Mouse (Mus musculus) limb, embryonic 13.5 days (tissue): ENCODE measurements at regions not wholly inside any gene's neighbourhood (a gene's known extent, or its start where the extent isn't known, plus 50 kb on each side); places are given as distances from the start of the nearest gene placed in this dataset.
A peak's percentile ranks its signal among the peaks of the same experiment; 100 is the strongest.

Experiments
- ATAC-seq: fragments of 200-750 bp; cut with Nextera tagmentation; 2 replicates; pipeline ENCODE4 v1.8.0; 2017; ENCODE audit warnings: low read depth, moderate number of reproducible peaks, moderate TSS enrichment; ENCODE audit not compliant: low FRiP score
- H3K27ac ChIP-seq: fragments of 300-500 bp; sonication (generic); 2 replicates; pipeline ENCODE4 v1.5.1; 2015; ENCODE audit warnings: inconsistent platforms, mild to moderate bottlenecking, moderate library complexity
- H3K27me3 ChIP-seq: fragments of 300-500 bp; sonication (generic); 2 replicates; pipeline ENCODE4 v1.6.1; 2015; ENCODE audit warnings: mild to moderate bottlenecking, inconsistent platforms
- H3K36me3 ChIP-seq: fragments of 300-500 bp; sonication (generic); 2 replicates; pipeline ENCODE4 v1.6.1; 2015; ENCODE audit warnings: inconsistent platforms, mild to moderate bottlenecking, moderate library complexity
- H3K4me1 ChIP-seq: fragments of 300-500 bp; sonication (generic); 2 replicates; pipeline ENCODE4 v1.6.1; 2015; ENCODE audit warnings: inconsistent platforms
- H3K4me2 ChIP-seq: fragments of 300-500 bp; sonication (generic); replicated peaks from 2 replicates; pipeline ENCODE4 v1.6.1; 2015; ENCODE audit warnings: inconsistent platforms, mild to moderate bottlenecking, moderate library complexity
- H3K4me3 ChIP-seq: fragments of 300-500 bp; sonication (generic); 2 replicates; pipeline ENCODE4 v1.5.1; 2015; ENCODE audit warnings: moderate library complexity, mild to moderate bottlenecking, inconsistent platforms
- H3K9ac ChIP-seq: fragments of 300-500 bp; sonication (generic); 2 replicates; pipeline ENCODE4 v1.6.1; 2015; ENCODE audit warnings: mild to moderate bottlenecking, inconsistent platforms
- H3K9me3 ChIP-seq: fragments of 300-500 bp; sonication (generic); 2 replicates; pipeline ENCODE4 v1.6.1; 2016; ENCODE audit warnings: inconsistent platforms
- WGBS: fragments of 180-500 bp; shearing (Covaris S2); methylation state at CpG from one replicate; pipeline ENCODE4 v1.1.7; 2015; 5-methylcytosine and 5-hydroxymethylcytosine counted together

DNA sequence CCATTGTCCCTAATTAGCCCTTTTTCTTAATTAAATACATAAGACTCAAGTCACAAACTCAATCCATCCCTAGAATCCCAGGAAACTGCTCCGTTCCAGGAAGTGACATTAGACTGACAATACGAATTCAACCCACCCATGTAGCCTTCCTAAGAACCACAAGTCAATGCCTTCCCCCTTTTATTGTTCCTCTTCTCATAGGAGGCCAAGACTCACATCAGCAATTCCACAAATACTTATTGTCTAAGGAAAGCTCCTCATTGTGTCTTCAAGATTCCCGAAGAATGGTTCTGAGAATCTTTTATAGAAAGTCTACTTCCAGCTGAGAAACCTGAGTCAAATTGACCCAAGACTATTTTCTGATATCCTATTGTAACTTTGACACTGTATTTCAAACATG is 147.3 kb downstream of the Dmac1 start:
- Histone ChIP-seq H3K4me3 (no peak overlapping the region), H3K36me3 (no peaks in the 10 kb centered on the region), H3K9me3 (no peaks in the 10 kb centered on the region), H3K9ac (no peak overlapping the region), H3K27me3 (no peaks in the 10 kb centered on the region), H3K4me1 (no peaks in the 10 kb centered on the region), H3K27ac (no peak overlapping the region), H3K4me2 (no peak overlapping the region)
- 82% methylated on average over 3 of the region's 3 CpGs for WGBS
- no peak for ATAC-seq

- no peak overlapping the region for H3K27ac ChIP-seq
- no peak overlapping the region for H3K4me3 ChIP-seq
- H3K9ac ChIP-seq, result no peak overlapping the region
- no peaks in the 10 kb centered on the region for H3K27me3 ChIP-seq
- H3K4me1 ChIP-seq, result no peaks in the 10 kb centered on the region
- H3K9me3 ChIP-seq, result no peaks in the 10 kb centered on the region
- 44% methylated on average over 1 of the region's 1 CpGs for WGBS
- no peak overlapping the region for H3K4me2 ChIP-seq
- H3K36me3 ChIP-seq, result no peaks in the 10 kb centered on the region
- peak; percentile 72; the same call in 1 of the 2 replicates for ATAC-seq
Observed at GRCm38 (mm10) chr4:75115887-75116286, 162.2 kb downstream of the Dmac1 start.

DNA sequence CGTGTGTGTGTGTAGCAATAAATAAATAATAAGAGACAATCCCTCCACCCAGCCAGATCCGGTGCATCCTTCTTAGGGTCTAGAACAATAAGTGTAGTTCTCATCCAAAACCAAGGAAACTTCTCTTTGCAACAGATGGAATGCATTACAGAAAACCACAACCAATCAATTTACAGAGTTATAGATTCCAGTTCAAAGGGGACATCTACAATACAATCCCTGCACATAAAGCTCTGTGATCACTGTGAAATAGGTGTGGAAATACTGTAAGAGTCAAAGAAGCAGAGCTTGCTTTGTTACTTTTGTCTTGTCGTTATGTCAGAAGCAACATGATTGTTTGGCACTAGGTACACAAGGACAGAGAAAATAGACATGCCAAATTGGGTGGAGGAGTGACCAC is 162.8 kb downstream of the Dmac1 start:
- H3K27ac ChIP-seq, result no peak overlapping the region
- no peaks in the 10 kb centered on the region for H3K4me1 ChIP-seq
- H3K9ac ChIP-seq, result no peak overlapping the region
- H3K4me2 ChIP-seq, result no peak overlapping the region
- no peak overlapping the region for H3K4me3 ChIP-seq
- 68% methylated on average over 3 of the region's 3 CpGs for WGBS
- no peaks in the 10 kb centered on the region for H3K9me3 ChIP-seq
- ATAC-seq, result no peak
- H3K27me3 ChIP-seq, result no peaks in the 10 kb centered on the region
- H3K36me3 ChIP-seq, result no peaks in the 10 kb centered on the region

DNA sequence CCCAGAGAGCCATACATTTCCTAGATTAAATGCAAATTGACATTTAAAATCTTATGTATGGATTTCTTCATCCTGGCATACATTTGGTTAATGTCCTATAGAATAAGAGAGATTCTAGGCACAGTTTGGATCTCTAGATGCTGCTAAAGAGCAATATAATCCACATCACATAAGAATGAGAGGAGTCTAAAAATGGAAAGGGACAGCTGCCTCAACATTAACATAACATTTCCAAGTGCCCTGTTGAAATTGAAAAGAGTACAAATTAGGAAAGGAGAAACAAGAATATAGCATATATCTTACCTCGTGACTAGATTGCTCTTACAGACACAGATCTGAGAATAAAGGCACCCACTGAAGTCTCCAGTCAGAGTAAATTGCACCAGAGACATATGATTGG is 212.3 kb downstream of the Dmac1 start:
- Histone ChIP-seq H3K27ac (no peak overlapping the region), H3K36me3 (no peaks in the 10 kb centered on the region), H3K4me3 (no peak overlapping the region), H3K9me3 (no peaks in the 10 kb centered on the region), H3K27me3 (no peaks in the 10 kb centered on the region), H3K4me2 (no peak overlapping the region), H3K4me1 (no peaks in the 10 kb centered on the region), H3K9ac (no peak overlapping the region)
- ATAC-seq, result no peak
- WGBS, result 67% methylated on average over 1 of the region's 1 CpGs

DNA sequence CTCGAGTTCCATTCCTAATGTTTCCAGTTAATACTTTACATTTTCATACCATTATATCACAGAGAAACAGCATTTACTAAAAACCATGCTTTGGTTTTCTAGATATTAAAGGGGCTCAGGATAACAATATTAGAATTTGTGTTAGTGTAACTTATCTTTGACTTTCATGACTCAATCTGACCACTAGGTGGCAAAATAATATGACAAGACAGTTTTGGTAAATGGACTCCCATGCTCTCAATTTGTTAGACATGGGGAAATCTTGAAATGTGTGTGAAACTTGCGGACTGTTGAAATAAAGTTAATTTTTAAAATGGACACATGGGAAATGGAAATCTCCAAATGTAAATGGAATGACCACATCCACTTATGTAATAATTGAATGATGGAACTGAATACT is 214.8 kb downstream of the Dmac1 start:
- no peaks in the 10 kb centered on the region for H3K9me3 ChIP-seq
- ATAC-seq, result no peak
- no peaks in the 10 kb centered on the region for H3K36me3 ChIP-seq
- H3K9ac ChIP-seq, result no peak overlapping the region
- no peak overlapping the region for H3K4me2 ChIP-seq
- no peak overlapping the region for H3K4me3 ChIP-seq
- no peak overlapping the region for H3K27ac ChIP-seq
- H3K27me3 ChIP-seq, result no peaks in the 10 kb centered on the region
- H3K4me1 ChIP-seq, result no peaks in the 10 kb centered on the region
- 76% methylated on average over 2 of the region's 2 CpGs for WGBS

GRCm38 (mm10) chr4:75043510-75043909 is 234.6 kb downstream of the Dmac1 start:
- no peaks in the 10 kb centered on the region for H3K36me3 ChIP-seq
- no peak overlapping the region for H3K4me2 ChIP-seq
- H3K27me3 ChIP-seq, result no peaks in the 10 kb centered on the region
- H3K4me1 ChIP-seq, result no peaks in the 10 kb centered on the region
- no peak overlapping the region for H3K9ac ChIP-seq
- H3K9me3 ChIP-seq, result no peaks in the 10 kb centered on the region
- no peak for ATAC-seq
- H3K4me3 ChIP-seq, result no peak overlapping the region
- no peak overlapping the region for H3K27ac ChIP-seq
- 85% methylated on average over 1 of the region's 1 CpGs for WGBS

- Histone ChIP-seq H3K9ac (no peak overlapping the region), H3K4me3 (no peak overlapping the region), H3K4me1 (no peaks in the 10 kb centered on the region), H3K27me3 (no peaks in the 10 kb centered on the region), H3K9me3 (no peaks in the 10 kb centered on the region), H3K27ac (no peak overlapping the region), H3K4me2 (no peak overlapping the region), H3K36me3 (no peaks in the 10 kb centered on the region)
- 68% methylated on average over 1 of the region's 1 CpGs for WGBS
- no peak for ATAC-seq
Observed at GRCm38 (mm10) chr4:75042640-75043039, 235.5 kb downstream of the Dmac1 start.

DNA sequence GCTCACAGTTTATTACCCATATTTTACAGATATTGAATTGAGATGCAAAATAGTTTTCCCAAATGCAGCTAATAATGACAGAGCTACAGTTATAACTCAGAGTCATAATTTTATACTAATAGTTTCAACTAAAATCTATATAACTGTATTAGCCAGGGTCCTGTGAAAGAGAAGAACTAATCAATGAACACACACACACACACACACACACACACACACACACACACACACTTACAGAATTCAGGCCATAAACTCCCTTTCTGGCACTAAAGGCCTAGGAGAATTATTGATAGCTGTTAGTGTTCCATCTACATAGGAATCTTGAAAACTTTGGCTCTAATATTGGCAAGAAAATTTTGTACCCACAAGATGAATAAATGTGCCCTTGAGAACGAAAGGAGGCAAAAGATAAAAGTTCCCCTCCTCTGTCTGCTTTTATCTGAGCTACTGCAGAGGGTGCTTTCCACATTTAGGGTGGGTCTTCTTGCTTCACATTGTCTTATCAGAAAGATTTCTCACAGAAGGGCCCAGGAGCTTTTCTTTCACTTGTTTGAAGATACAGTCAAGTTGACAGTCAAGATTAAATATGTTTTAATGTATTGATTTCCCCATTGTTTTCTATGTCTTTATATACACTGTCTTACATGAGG is 236.1 kb downstream of the Dmac1 start:
- no peaks in the 10 kb centered on the region for H3K27me3 ChIP-seq
- H3K4me3 ChIP-seq, result no peak overlapping the region
- H3K4me1 ChIP-seq, result no peaks in the 10 kb centered on the region
- H3K9me3 ChIP-seq, result no peaks in the 10 kb centered on the region
- ATAC-seq, result no peak
- H3K4me2 ChIP-seq, result no peak overlapping the region
- H3K9ac ChIP-seq, result no peak overlapping the region
- H3K36me3 ChIP-seq, result no peaks in the 10 kb centered on the region
- 67% methylated on average over 1 of the region's 1 CpGs for WGBS
- no peak overlapping the region for H3K27ac ChIP-seq
